Mouse (Mus musculus) embryonic facial prominence, embryonic 11.5 days (tissue): ENCODE results near the gene Mcm5. TPM values are rescaled to one million over a fixed set of nuclear protein-coding genes. Genes with fewer than 3 reads are reported as not detected.

Experiments used
- ATAC-seq: fragments of 200-750 bp; cut with Nextera tagmentation; replicated peaks from 2 replicates; pipeline ENCODE4 v1.8.0; 2017; ENCODE audit warnings: low read depth; ENCODE audit not compliant: insufficient number of reproducible peaks, low FRiP score, low TSS enrichment
- DNase-seq: peaks from one replicate; pipeline ENCODE4 v3.0.0-alpha.2; 2015; ENCODE audit warnings: low spot score
- H3K27ac ChIP-seq: fragments of 300-500 bp; sonication (generic); replicated peaks from 2 replicates; pipeline ENCODE4 v1.5.1; 2014; ENCODE audit warnings: mild to moderate bottlenecking, low read depth, low read length, control low read depth
- H3K27me3 ChIP-seq: fragments of 300-500 bp; sonication (generic); 2 replicates; pipeline ENCODE4 v1.6.1; 2014; ENCODE audit warnings: mild to moderate bottlenecking, low read length, moderate library complexity, mixed read lengths; ENCODE audit not compliant: control insufficient read depth, insufficient read depth
- H3K36me3 ChIP-seq: fragments of 300-500 bp; sonication (generic); replicated peaks from 2 replicates; pipeline ENCODE4 v1.6.1; 2014; ENCODE audit warnings: low read depth, mild to moderate bottlenecking, low read length, moderate library complexity, mixed read lengths; ENCODE audit not compliant: control insufficient read depth, insufficient read depth
- H3K4me1 ChIP-seq: fragments of 300-500 bp; sonication (generic); 2 replicates; pipeline ENCODE4 v1.6.1; 2014; ENCODE audit warnings: low read length, mixed read lengths; ENCODE audit not compliant: control insufficient read depth, insufficient read depth
- H3K4me2 ChIP-seq: fragments of 300-500 bp; sonication (generic); 2 replicates; pipeline ENCODE4 v1.6.1; 2014; ENCODE audit warnings: low read depth, mild to moderate bottlenecking, control low read depth, low read length, moderate library complexity
- H3K4me3 ChIP-seq: fragments of 300-500 bp; sonication (generic); 2 replicates; pipeline ENCODE4 v1.5.1; 2014; ENCODE audit warnings: low read depth, low read length, control low read depth
- H3K9ac ChIP-seq: fragments of 300-500 bp; sonication (generic); replicated peaks from 2 replicates; pipeline ENCODE4 v1.6.1; 2014; ENCODE audit warnings: mild to moderate bottlenecking, control low read depth, low read length
- H3K9me3 ChIP-seq: fragments of 300-500 bp; sonication (generic); replicated peaks from 2 replicates; pipeline ENCODE4 v1.6.1; 2016; ENCODE audit warnings: mild to moderate bottlenecking, low read length, inconsistent platforms, mixed read lengths; ENCODE audit not compliant: control insufficient read depth
- WGBS: fragments of 180-500 bp; shearing (Covaris S2); extraction: QIAGEN DNeasy Blood & Tissue Kit; methylation state at CpG from one replicate; pipeline ENCODE4 v1.1.7; 2014; 5-methylcytosine and 5-hydroxymethylcytosine counted together
- polyA plus RNA-seq: library from polyadenylated mRNA; unstranded; fragments of >200 nt; fragmentation: Nextera tagmentation; extraction: Ambion mirVana; gene quantifications from 2 replicates; pipeline ENCODE4 v1.2.1, GENCODE M21; 2014

Gene Mcm5
- polyA plus RNA-seq, 1 experiment from 2014 or later, result 226 TPM

- Histone ChIP-seq H3K27me3 (no peaks in the 10 kb centered on the region), H3K4me1 (no peaks in the 10 kb centered on the region), H3K9me3 (no peaks in the 10 kb centered on the region), H3K4me2 (no peak overlapping the region), H3K27ac (no peak overlapping the region), H3K9ac (no peak overlapping the region), H3K4me3 (no peak overlapping the region), H3K36me3 (no peaks in the 10 kb centered on the region)
- ATAC-seq (no peak), DNase-seq (no peak)
These were observed 22.2 kb upstream of the Mcm5 start for GRCm38 (mm10) chr8:75087127-75087526.

- Histone ChIP-seq H3K27ac (no peak overlapping the region), H3K4me2 (0 out of 2 replicates have a peak overlapping the region, but pooled peaks have one; percentile 8), H3K4me1 (no peaks in the 10 kb centered on the region), H3K9ac (peak overlapping the region; percentile 48), H3K27me3 (no peaks in the 10 kb centered on the region), H3K4me3 (no peak overlapping the region), H3K9me3 (no peaks in the 10 kb centered on the region), H3K36me3 (no peaks in the 10 kb centered on the region)
- DNase-seq (peak; percentile 90), ATAC-seq (no peak)
- WGBS, result 31% methylated on average over 6 of the region's 6 CpGs
These were observed 20.1 kb upstream of the Mcm5 start for GRCm38 (mm10) chr8:75088989-75089881.

- H3K36me3 ChIP-seq, result no peaks in the 10 kb centered on the region
- H3K27ac ChIP-seq, result no peak overlapping the region
- DNase-seq (no peak), ATAC-seq (no peak)
- H3K4me2 ChIP-seq, result no peak overlapping the region
- no peak overlapping the region for H3K9ac ChIP-seq
- no peaks in the 10 kb centered on the region for H3K4me1 ChIP-seq
- no peaks in the 10 kb centered on the region for H3K27me3 ChIP-seq
- H3K4me3 ChIP-seq, result no peak overlapping the region
- 86% methylated on average over 4 of the region's 4 CpGs for WGBS
- no peaks in the 10 kb centered on the region for H3K9me3 ChIP-seq
These were observed 18.5 kb upstream of the Mcm5 start for GRCm38 (mm10) chr8:75090781-75091365.

- peak within 1 kb of the TSS; percentile 76 for H3K9ac ChIP-seq
- peak; percentile 93 for DNase-seq
- no peaks in the 10 kb centered on the region for H3K27me3 ChIP-seq
- H3K27ac ChIP-seq, result no peak within 1 kb of the TSS
- H3K9me3 ChIP-seq, result no peaks in the 10 kb centered on the region
- peak within 1 kb of the TSS; percentile 60 for H3K4me3 ChIP-seq
- WGBS, result under 1% methylated on average over 36 of the region's 36 CpGs
- peak within 1 kb of the TSS; percentile 86 for H3K4me2 ChIP-seq
- H3K36me3 ChIP-seq, result no peaks in the 10 kb centered on the region
- H3K4me1 ChIP-seq, result no peaks in the 10 kb centered on the region
- peak; percentile 88 for ATAC-seq
These were observed 15.8 kb upstream of the Mcm5 start, which contains the start of gene Hmox1 for GRCm38 (mm10) chr8:75093399-75094156. TSS of gene Hmox1 (plus strand) at chr8:75093621.

- DNase-seq, result no peak
- no peak overlapping the region for H3K9ac ChIP-seq
- no peaks in the 10 kb centered on the region for H3K4me1 ChIP-seq
- no peak for ATAC-seq
- H3K4me2 ChIP-seq, result no peak overlapping the region
- no peaks in the 10 kb centered on the region for H3K27me3 ChIP-seq
- H3K36me3 ChIP-seq, result no peaks in the 10 kb centered on the region
- no peak overlapping the region for H3K27ac ChIP-seq
- 90% methylated on average over 4 of the region's 4 CpGs for WGBS
- no peak overlapping the region for H3K4me3 ChIP-seq
- no peaks in the 10 kb centered on the region for H3K9me3 ChIP-seq
These were observed 6.4 kb upstream of the Mcm5 start for GRCm38 (mm10) chr8:75102956-75103355.

GRCm38 (mm10) chr8:75103376-75103878, 5.9 kb upstream of the Mcm5 start:
- Histone ChIP-seq H3K4me3 (no peak overlapping the region), H3K36me3 (no peaks in the 10 kb centered on the region), H3K4me2 (no peak overlapping the region), H3K4me1 (no peaks in the 10 kb centered on the region), H3K9me3 (no peaks in the 10 kb centered on the region), H3K9ac (no peak overlapping the region), H3K27me3 (no peaks in the 10 kb centered on the region), H3K27ac (no peak overlapping the region)
- no peak for DNase-seq
- no peak for ATAC-seq
- WGBS, result 49% methylated on average over 8 of the region's 8 CpGs

- under 1% methylated on average over 9 of the region's 9 CpGs for WGBS
- ATAC-seq (peak; percentile 78), DNase-seq (peak; percentile 87)
- no peaks in the 10 kb centered on the region for H3K27me3 ChIP-seq
- H3K36me3 ChIP-seq, result peaks cover 13% of the 10 kb centered on the region
- H3K4me3 ChIP-seq, result peak overlapping the region; percentile 92
- H3K4me1 ChIP-seq, result no peaks in the 10 kb centered on the region
- peak overlapping the region; percentile 66 for H3K27ac ChIP-seq
- peak overlapping the region; percentile 43 for H3K4me2 ChIP-seq
- peak overlapping the region; percentile 87 for H3K9ac ChIP-seq
- H3K9me3 ChIP-seq, result no peaks in the 10 kb centered on the region
These were observed 688 bp upstream of the Mcm5 start for GRCm38 (mm10) chr8:75108527-75109235.
